Mouse (Mus musculus) liver, postnatal 0 days (tissue): ENCODE results near the gene Nupr1l. TPM values are rescaled to one million over a fixed set of nuclear protein-coding genes. Genes with fewer than 3 reads are reported as not detected.

Source experiments
- ATAC-seq: fragments of 200-750 bp; cut with Nextera tagmentation; 2 replicates; pipeline ENCODE4 v1.8.0; 2017; ENCODE audit warnings: mild to moderate bottlenecking, moderate library complexity
- DNase-seq: peaks from one replicate; pipeline ENCODE4 v3.0.0-alpha.2; 2016
- H3K27ac ChIP-seq: fragments of 300-500 bp; sonication (generic); 2 replicates; pipeline ENCODE4 v1.5.1; 2014; ENCODE audit warnings: antibody characterized with exemption, moderate library complexity, mild to moderate bottlenecking, low read depth
- H3K27me3 ChIP-seq: fragments of 300-500 bp; sonication (generic); 2 replicates; pipeline ENCODE4 v1.6.1; 2014; ENCODE audit warnings: low read length, control low read depth, mixed read lengths; ENCODE audit not compliant: insufficient read depth
- H3K36me3 ChIP-seq: fragments of 300-500 bp; sonication (generic); replicated peaks from 2 replicates; pipeline ENCODE4 v1.6.1; 2014; ENCODE audit warnings: mild to moderate bottlenecking, control low read depth, low read length, moderate library complexity, mixed read lengths; ENCODE audit not compliant: insufficient read depth
- H3K4me1 ChIP-seq: fragments of 300-500 bp; sonication (generic); 2 replicates; pipeline ENCODE4 v1.6.1; 2014; ENCODE audit warnings: antibody characterized with exemption, mild to moderate bottlenecking, control low read depth; ENCODE audit not compliant: insufficient read depth
- H3K4me2 ChIP-seq: fragments of 300-500 bp; sonication (generic); 2 replicates; pipeline ENCODE4 v1.6.1; 2014; ENCODE audit warnings: low read depth, mild to moderate bottlenecking, low read length, moderate library complexity, mixed read lengths
- H3K4me3 ChIP-seq: fragments of 300-500 bp; sonication (generic); 2 replicates; pipeline ENCODE4 v1.5.1; 2014; ENCODE audit warnings: low read depth, low read length
- H3K9ac ChIP-seq: fragments of 300-500 bp; sonication (generic); replicated peaks from 2 replicates; pipeline ENCODE4 v1.6.1; 2014; ENCODE audit warnings: mild to moderate bottlenecking, moderate library complexity
- H3K9me3 ChIP-seq: fragments of 300-500 bp; sonication (generic); 2 replicates; pipeline ENCODE4 v1.6.1; 2016; ENCODE audit warnings: mild to moderate bottlenecking, control low read depth, low read length, mixed read lengths
- CTCF ChIP-seq: sonication (generic); IDR thresholded peaks from 2 replicates; pipeline ENCODE4 v1.5.1; 2016; ENCODE audit warnings: antibody characterized with exemption, low read depth
- EP300 ChIP-seq: IDR thresholded peaks from 2 replicates; pipeline ENCODE4 v1.6.1; 2016; ENCODE audit warnings: antibody characterized with exemption, low read depth, mild to moderate bottlenecking
- WGBS: fragments of 180-500 bp; shearing (Covaris S2); extraction: QIAGEN DNeasy Blood & Tissue Kit; methylation state at CpG from one replicate; pipeline ENCODE4 v1.1.7; 2014; ENCODE audit not compliant: insufficient replicate concordance; 5-methylcytosine and 5-hydroxymethylcytosine counted together
- polyA plus RNA-seq: library from polyadenylated mRNA; unstranded; fragments of >200 nt; fragmentation: Nextera tagmentation; extraction: Ambion mirVana; gene quantifications from 2 replicates; pipeline ENCODE4 v1.2.1, GENCODE M21; 2015

The Nupr1l gene
- polyA plus RNA-seq, 1 experiment from 2014 or later = 1.4 TPM

DNA sequence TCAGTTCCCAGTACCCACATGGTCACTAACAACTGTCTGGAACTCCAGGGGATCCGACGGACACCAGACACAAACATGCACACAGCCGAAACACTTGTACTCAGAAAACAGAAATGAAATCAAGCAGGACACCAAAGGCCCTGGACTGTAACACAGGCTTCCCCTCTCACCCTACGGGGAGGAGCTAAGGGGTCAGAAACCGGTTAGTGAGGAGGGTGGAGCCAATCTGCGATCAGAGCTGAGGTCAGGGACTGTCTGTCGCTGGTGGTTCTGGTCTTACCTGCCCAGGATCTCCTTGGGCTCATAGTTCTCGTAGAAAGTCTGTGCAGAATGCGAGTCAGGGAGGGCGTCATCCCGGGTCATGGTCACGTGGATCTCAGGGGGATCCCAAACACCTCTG, 34.4 kb upstream of the Nupr1l start:
- H3K4me1 ChIP-seq = no peaks in the 10 kb centered on the region
- TF ChIP-seq EP300 (no peak), CTCF (no peak)
- no peak for DNase-seq
- H3K4me3 ChIP-seq = no peak overlapping the region
- no peak overlapping the region for H3K4me2 ChIP-seq
- WGBS = 78% methylated on average over 12 of the region's 12 CpGs
- no peak for ATAC-seq
- no peaks in the 10 kb centered on the region for H3K27me3 ChIP-seq
- no peaks in the 10 kb centered on the region for H3K9me3 ChIP-seq
- H3K9ac ChIP-seq = no peak overlapping the region
- H3K36me3 ChIP-seq = no peaks in the 10 kb centered on the region
- no peak overlapping the region for H3K27ac ChIP-seq

DNA sequence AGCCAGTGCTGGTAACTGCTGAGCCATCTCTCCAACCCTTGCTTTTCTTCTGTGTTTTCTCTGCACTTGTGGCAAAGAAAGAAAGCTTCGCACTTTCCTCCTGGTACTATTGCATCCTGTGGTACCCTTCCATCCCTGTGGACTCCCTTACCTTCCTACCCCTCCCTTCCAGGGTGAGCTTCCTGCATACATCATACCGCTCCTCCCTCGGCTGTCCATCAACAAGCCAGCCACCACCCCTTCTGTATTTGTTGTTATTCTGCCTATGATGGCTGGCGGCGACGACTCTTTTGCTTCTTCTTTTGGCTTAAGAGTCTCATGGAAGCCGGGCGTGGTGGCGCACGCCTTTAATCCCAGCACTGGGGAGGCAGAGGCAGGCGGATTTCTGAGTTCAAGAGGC, 33.2 kb upstream of the Nupr1l start:
- Histone ChIP-seq H3K36me3 (no peaks in the 10 kb centered on the region), H3K4me1 (no peaks in the 10 kb centered on the region), H3K4me2 (no peak overlapping the region), H3K27ac (no peak overlapping the region), H3K9ac (no peak overlapping the region), H3K27me3 (no peaks in the 10 kb centered on the region), H3K9me3 (no peaks in the 10 kb centered on the region), H3K4me3 (no peak overlapping the region)
- DNase-seq = no peak
- TF ChIP-seq CTCF = no peak
- ATAC-seq = no peak
- WGBS = 78% methylated on average over 11 of the region's 11 CpGs

DNA sequence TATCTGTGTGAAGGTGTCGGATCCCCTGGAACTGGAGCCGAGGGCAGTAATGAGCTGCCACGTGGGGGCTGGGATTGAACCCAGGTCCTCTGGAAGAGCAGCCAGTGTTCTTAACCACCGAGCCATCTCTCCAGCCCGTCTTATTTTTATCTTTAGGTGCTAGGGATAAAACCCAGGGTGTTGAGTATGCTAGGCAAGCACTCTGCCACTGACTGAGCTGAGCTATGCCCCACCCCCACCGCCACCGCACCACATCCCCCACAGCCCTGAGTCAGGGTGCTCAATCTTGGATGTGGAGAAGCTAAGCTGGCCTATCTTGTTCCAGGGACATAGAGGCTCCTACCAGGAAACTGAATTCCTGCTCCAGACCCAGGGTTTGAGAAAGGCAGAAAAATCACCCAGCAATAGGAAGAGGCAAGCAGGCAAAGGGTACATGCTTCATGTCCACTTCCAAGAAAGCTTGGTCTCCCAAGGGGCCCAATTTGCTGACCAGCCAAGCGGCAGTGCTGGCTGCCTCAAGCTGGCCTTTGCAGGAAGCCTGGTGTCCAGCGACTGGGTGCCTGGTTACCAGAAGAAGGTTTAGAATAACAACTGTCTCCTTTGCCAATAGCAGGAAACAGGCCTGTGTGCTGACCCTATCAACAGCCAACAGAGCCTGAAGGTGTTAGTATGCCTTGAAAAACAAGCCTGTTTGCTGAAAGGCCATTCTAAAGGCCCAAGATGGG, 30.4 kb upstream of the Nupr1l start:
- no peak overlapping the region for H3K9ac ChIP-seq
- H3K27me3 ChIP-seq = no peaks in the 10 kb centered on the region
- 62% methylated on average over 9 of the region's 9 CpGs for WGBS
- no peak overlapping the region for H3K4me3 ChIP-seq
- TF ChIP-seq EP300 (no peak), CTCF (no peak)
- ATAC-seq = no peak
- DNase-seq = no peak
- peaks cover 19% of the 10 kb centered on the region for H3K36me3 ChIP-seq
- no peak overlapping the region for H3K4me2 ChIP-seq
- no peaks in the 10 kb centered on the region for H3K9me3 ChIP-seq
- H3K27ac ChIP-seq = no peak overlapping the region
- no peaks in the 10 kb centered on the region for H3K4me1 ChIP-seq

DNA sequence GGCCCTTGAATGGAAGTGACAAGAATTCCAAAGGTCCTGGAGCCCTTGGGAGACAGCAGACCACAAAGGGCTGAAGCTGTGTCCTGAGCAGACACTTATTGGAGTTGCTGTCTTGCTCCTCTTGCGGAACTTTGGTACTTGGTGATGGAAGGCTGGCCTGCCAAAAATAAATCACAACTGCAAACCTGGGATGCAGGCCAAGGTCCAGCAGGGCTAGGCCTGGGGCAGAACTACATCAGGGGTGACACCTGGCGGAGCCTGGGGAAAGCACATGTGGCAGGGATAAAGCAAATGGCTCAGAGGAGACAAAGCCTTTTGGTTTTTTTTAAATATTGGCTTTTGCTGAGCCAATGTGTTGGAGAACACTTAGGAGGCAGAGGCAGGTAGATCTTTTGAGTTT, 29.4 kb upstream of the Nupr1l start:
- Histone ChIP-seq H3K9ac (no peak overlapping the region), H3K36me3 (peaks cover 25% of the 10 kb centered on the region), H3K27ac (no peak overlapping the region), H3K27me3 (no peaks in the 10 kb centered on the region), H3K4me3 (no peak overlapping the region), H3K4me1 (no peaks in the 10 kb centered on the region), H3K4me2 (no peak overlapping the region), H3K9me3 (no peaks in the 10 kb centered on the region)
- WGBS = 52% methylated on average over 2 of the region's 2 CpGs
- ATAC-seq = peak; percentile 83
- peak; percentile 76 for DNase-seq
- TF ChIP-seq EP300 = no peak
- TF ChIP-seq CTCF = peak; percentile 74

DNA sequence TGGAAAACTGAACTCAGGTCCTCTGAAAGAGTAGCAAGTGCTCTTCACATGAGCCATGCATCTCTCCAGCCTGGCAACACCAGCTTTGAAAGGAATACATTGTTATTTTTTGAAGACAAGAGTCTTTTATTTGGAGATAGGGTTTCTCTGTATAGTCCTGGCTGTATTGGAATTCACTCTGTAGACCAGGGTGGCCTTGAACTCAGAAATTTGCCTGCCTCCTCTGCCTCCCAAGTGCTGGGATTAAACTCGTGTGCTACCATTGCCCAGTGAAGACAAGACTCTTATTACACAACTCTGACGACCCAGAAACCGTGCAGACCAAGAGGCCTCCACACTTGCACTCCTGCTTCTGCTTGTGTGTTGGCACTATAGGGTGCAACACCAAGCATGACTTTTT, 28.5 kb upstream of the Nupr1l start:
- DNase-seq (no peak), ATAC-seq (no peak)
- H3K27me3 ChIP-seq = no peaks in the 10 kb centered on the region
- no peaks in the 10 kb centered on the region for H3K4me1 ChIP-seq
- H3K9me3 ChIP-seq = no peaks in the 10 kb centered on the region
- no peak overlapping the region for H3K4me2 ChIP-seq
- H3K27ac ChIP-seq = no peak overlapping the region
- H3K4me3 ChIP-seq = no peak overlapping the region
- no peak overlapping the region for H3K9ac ChIP-seq
- peaks cover 28% of the 10 kb centered on the region for H3K36me3 ChIP-seq
- WGBS = 60% methylated on average over 3 of the region's 3 CpGs
- TF ChIP-seq EP300 (no peak), CTCF (no peak)

DNA sequence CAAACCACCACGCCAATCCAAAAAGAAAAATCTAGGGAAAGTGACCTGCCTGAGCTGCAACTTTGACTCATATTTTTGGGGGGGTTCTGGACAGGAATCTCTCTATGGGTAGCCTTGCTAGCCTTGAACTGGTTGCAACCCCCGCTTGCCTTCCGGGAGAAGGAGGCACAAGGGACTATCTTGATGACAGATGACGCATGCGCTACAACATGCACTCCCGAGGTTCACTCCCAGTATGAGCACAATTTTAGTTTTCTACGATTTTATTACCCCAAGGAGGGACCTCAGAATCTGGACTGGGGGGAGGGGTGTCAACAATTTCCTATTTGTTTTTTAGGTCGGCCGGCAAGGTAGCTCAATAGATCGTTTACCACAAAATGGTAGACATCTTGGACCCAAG, 22.1 kb upstream of the Nupr1l start:
- peak overlapping the region; percentile 99 for H3K27ac ChIP-seq

More for the DNA sequence above, 22.1 kb upstream of the Nupr1l start:
- Histone ChIP-seq H3K36me3 (peaks cover 21% of the 10 kb centered on the region), H3K27me3 (no peaks in the 10 kb centered on the region), H3K4me3 (peak overlapping the region; percentile 83), H3K4me2 (peak overlapping the region; percentile 86), H3K9me3 (no peaks in the 10 kb centered on the region), H3K9ac (peak overlapping the region; percentile 91), H3K4me1 (peaks cover 14% of the 10 kb centered on the region)
- TF ChIP-seq CTCF (no peak), EP300 (no peak)
- ATAC-seq (no peak), DNase-seq (peak; percentile 40)
- 13% methylated on average over 10 of the region's 10 CpGs for WGBS
